Mouse (Mus musculus) adrenal gland, postnatal 14 days (tissue): ENCODE measurements around the gene Pxk. TPM values are rescaled to one million over a fixed set of nuclear protein-coding genes. Genes with fewer than 3 reads are reported as not detected.
A peak's percentile ranks its signal among the peaks of the same experiment; 100 is the strongest.

Experiments
- DNase-seq: peaks from one replicate; pipeline ENCODE4 v3.0.0; 2021; ENCODE audit warnings: mixed read lengths
- total RNA-seq: library from RNA; stranded (reverse); gene quantifications from 2 replicates; pipeline ENCODE4 v1.2.3, GENCODE M21; 2021

Pxk gene
- total RNA-seq, 1 experiment from 2014 or later: 54.8 TPM

DNA sequence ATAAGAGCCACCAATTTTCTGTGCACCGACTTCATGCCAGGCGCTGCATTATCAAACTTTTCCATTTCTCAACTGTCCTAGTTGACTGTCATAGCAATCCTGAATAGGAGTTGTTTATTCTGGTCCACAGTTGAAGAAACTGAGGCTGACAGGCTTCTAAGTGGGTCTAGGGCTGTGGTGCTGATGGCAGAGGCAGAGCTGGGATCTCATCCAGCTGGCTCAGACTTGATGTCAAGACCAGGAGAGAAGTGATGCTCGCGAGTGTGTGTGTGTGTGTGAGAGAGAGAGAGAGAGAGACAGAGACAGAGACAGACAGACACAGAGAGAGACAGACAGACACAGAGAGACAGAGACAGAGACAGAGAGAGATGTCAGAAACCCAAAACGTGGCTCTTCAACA is 102.8 kb downstream of the Pxk start:
- no peak for DNase-seq

DNA sequence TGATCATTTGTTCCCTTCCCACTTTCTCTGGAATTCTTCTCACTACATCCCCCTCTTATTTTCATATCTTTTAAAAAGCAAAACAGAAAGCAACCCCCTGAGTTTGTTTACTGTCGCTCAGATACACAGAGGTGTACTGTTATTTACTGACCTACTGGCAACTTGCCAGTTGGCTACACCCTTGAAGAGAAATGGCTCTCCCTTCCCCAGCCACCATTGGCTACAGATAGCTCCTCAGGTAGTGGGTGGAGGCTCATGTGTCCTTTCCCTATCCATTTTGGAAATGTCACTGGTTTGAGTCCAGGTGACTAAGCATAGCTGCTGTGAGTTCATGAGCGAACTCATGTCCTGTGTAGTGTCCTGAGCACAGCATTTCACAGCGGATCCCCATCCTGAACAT is 103.7 kb downstream of the Pxk start:
- no peak for DNase-seq

DNA sequence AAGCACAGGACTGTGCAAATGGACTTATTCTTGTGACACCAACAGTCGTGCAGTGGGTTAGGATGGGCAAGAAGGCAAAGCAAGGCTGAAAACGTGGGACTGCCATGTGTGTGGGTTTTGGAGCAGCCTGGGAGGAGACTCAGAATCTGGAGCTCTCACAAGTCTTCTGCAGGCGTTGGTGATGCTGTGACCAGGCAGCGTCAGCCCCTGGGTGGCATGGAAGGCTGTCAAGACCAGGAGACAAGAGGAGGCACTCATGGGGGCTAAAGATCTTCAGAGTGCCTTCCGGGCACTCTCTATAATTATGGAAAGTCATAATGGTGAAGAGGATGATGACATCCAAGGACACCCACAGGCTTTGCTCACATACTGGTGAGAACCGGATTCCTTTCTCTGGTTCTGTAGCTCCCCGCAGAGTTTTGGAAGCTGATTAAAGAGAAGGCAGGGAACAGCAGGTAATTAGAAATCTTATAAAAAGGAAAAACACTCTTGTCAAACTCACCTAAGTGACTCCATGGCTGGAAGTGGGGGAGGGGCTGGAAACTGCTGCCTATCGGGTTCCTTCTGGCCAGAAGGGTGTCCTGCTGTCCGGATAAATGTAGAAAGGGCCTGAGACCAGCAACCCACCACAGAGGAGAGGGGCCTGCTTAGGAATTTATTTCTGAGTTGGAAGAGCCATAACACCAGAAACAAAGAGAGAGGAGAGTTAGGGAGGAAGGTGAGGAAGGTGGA is 108.3 kb downstream of the Pxk start:
- DNase-seq: no peak

DNA sequence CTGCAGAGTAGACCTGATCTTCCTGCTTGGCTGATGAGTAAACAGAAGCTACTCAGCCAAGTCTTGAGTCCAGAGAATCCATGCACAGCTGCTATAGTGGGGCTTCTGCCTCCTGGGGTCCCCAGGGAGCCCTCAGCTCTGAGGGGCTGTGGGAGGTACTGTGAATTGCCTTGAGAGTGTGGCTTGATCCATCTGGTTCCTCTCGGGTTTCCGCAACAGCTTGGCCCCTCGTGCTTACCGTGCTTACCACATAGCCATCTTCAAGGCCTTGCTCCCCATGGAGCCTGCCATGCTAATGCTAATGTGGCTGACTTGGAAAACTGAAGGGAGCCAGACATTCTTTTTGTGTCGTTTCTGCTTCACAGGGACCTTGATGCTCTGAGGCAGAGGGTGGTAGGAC is 109.1 kb downstream of the Pxk start:
- no peak for DNase-seq

DNA sequence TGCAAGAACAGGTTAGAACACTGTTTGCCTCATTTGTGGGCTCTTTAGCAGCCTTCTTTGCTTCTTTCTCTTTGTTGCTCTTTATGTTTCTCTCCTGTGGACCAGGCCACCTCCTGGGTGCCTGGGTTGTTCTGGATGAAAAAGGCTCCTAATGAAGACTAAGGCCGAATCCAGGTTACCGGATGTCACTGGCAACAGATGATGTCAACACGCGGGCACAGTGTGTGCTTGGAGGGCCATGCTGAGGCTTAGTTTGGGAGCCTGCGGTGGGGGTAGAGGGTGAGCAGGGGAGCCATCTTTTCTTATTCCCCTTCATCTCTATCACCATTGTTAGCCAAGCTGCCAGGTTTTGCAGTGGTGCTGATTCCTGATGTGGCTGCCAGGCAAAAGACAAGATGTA is 109.5 kb downstream of the Pxk start:
- no peak for DNase-seq

DNA sequence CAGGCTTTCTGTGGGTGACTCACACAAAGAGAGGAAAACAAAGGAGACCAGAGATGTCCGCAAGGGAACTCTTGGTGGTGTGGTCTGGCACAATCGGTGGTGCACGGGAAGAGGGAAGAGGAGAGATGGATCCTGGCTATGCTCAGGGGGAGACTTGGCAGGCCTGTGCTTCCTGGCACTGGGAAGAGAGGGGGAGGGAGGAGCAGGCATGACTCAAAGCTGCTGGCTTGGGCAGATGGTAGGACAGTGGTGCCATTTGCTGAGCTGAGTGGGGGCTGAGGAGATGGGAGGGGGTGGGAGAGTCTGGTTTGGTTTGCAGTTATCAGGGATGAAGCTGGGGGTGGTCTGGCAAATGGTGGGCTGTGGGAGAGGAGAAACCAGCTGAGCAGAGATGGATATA is 110.9 kb downstream of the Pxk start:
- DNase-seq: peak; percentile 57

DNA sequence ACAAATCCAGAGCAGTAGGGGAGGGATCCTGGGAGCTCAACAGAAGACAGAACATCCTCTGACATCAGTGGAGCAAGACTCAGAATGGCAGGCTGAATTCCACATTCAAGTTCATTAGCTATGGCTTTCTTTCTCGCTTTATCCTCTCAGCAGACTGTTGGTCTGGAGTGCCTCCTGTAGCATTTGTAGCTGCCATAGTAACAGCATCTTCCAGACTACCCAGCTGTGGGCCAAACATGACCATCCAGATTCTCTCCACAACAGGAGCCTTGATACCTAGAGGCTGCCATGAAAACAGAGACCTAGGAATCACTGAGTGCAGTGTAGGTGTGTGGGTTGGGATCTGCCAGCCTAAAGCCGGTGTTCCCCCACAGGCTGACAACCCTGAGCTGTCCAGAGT is 111.9 kb downstream of the Pxk start:
- no peak for DNase-seq

DNA sequence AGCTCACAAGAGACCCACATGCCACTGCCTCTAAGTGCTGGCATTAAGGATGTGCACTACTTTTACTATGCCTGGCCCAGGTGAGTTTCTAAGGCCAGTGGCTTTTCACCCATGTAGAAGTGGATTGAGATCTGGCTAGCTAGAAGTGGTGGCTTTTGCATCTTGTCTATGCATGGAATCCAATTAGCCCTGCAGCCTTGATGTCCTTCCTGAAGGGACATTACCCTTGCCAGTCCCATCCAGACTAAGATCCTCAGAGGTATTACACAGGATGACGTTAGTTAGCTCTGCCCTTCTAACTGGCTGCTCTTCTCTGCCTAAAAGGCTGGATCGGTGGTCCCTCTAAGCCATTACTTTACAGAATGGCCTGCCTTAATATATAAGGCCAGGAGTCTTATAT is 115.0 kb downstream of the Pxk start:
- no peak for DNase-seq

DNA sequence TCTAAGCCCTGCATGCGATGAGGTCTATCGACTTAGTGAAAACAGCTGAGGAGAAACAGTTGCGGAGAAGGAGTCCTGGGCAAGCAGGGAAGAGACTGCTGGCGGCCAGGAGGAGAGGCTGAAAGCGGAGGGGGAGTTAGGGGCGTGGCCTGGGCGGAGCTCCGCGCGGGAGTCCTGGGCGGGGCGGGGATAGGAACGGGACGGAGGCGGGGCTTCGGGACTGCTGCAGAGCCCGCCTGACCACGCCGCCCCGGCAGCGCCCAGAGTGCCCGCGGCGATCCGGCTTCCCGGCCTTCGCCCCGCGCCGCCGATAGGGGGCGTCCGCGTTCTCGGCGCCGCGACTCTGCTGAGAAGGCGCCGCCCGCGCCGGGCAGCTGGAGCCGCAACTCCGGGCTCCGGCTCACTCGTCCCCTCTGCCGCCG is 115.8 kb downstream of the Pxk start, which contains the start of gene Kctd6:
Kctd6 (plus strand) TSS at position 338 of the 422 bp plus-strand sequence.
- DNase-seq: peak; percentile 100

Other genes with a start within 250 kb of the Pxk start
- gene Gm45521, start 140.9 kb upstream of the Pxk start, total RNA-seq: not detected in 2 replicates
- 2.6 and 3.9 TPM in 2 replicates for gene Dnase1l3, start 103.6 kb upstream of the Pxk start, total RNA-seq
- gene Abhd6, start 95.3 kb upstream of the Pxk start, total RNA-seq: 41.8 and 45.9 TPM in 2 replicates
- 35.8 and 37.1 TPM in 2 replicates for gene Rpp14, start 17.8 kb upstream of the Pxk start, total RNA-seq
- 450 and 471 TPM in 2 replicates for gene Pdhb, start 74.8 kb downstream of the Pxk start, total RNA-seq
- gene Kctd6, start 115.9 kb downstream of the Pxk start, total RNA-seq: 12.3 and 15.4 TPM in 2 replicates
- 2.2 and 30.4 TPM in 2 replicates for gene Acox2, start 161.1 kb downstream of the Pxk start, total RNA-seq
- gene Fam107a, start 219.8 kb downstream of the Pxk start, total RNA-seq: 5.0 and 8.7 TPM in 2 replicates